Mouse (Mus musculus) hindbrain, postnatal 0 days (tissue): ENCODE results near the gene Tex11. TPM values are rescaled to one million over a fixed set of nuclear protein-coding genes. Genes with fewer than 3 reads are reported as not detected.

Source experiments
- ATAC-seq: fragments of 200-750 bp; cut with Nextera tagmentation; 2 replicates; pipeline ENCODE4 v1.8.0; 2017; ENCODE audit warnings: mild to moderate bottlenecking, moderate TSS enrichment, moderate library complexity
- DNase-seq: peaks from one replicate; pipeline ENCODE4 v3.0.0-alpha.2; 2015; ENCODE audit warnings: low spot score
- H3K27ac ChIP-seq: fragments of 300-500 bp; sonication (generic); 2 replicates; pipeline ENCODE4 v1.5.1; 2014; ENCODE audit warnings: mild to moderate bottlenecking
- H3K27me3 ChIP-seq: fragments of 300-500 bp; sonication (generic); 2 replicates; pipeline ENCODE4 v1.6.1; 2014; ENCODE audit warnings: low read length, mixed read lengths; ENCODE audit not compliant: insufficient read depth
- H3K36me3 ChIP-seq: fragments of 300-500 bp; sonication (generic); 2 replicates; pipeline ENCODE4 v1.6.1; 2014; ENCODE audit warnings: low read length, mixed read lengths; ENCODE audit not compliant: insufficient read depth
- H3K4me1 ChIP-seq: fragments of 300-500 bp; sonication (generic); 2 replicates; pipeline ENCODE4 v1.6.1; 2014; ENCODE audit warnings: antibody characterized with exemption, low read length, mixed read lengths; ENCODE audit not compliant: insufficient read depth
- H3K4me2 ChIP-seq: fragments of 300-500 bp; sonication (generic); 2 replicates; pipeline ENCODE4 v1.6.1; 2014; ENCODE audit warnings: low read depth, mild to moderate bottlenecking, low read length, moderate library complexity, mixed read lengths
- H3K4me3 ChIP-seq: fragments of 300-500 bp; sonication (generic); 2 replicates; pipeline ENCODE4 v1.5.1; 2014; ENCODE audit warnings: low read length
- H3K9ac ChIP-seq: fragments of 300-500 bp; sonication (generic); replicated peaks from 2 replicates; pipeline ENCODE4 v1.6.1; 2014; ENCODE audit warnings: mild to moderate bottlenecking, low read length, moderate library complexity, mixed read lengths
- H3K9me3 ChIP-seq: fragments of 300-500 bp; sonication (generic); 2 replicates; pipeline ENCODE4 v1.6.1; 2016; ENCODE audit warnings: low read length, mixed read lengths
- CTCF ChIP-seq: IDR thresholded peaks from 2 replicates; pipeline ENCODE4 v1.5.1; 2016; ENCODE audit warnings: antibody characterized with exemption, control low read depth, low read depth
- WGBS: fragments of 180-500 bp; shearing (Covaris S2); extraction: QIAGEN DNeasy Blood & Tissue Kit; methylation state at CpG from one replicate; pipeline ENCODE4 v1.1.7; 2014; 5-methylcytosine and 5-hydroxymethylcytosine counted together
- polyA plus RNA-seq: library from polyadenylated mRNA; unstranded; fragments of >200 nt; fragmentation: Nextera tagmentation; extraction: Ambion mirVana; gene quantifications from 2 replicates; pipeline ENCODE4 v1.2.1, GENCODE M21; 2015
- total RNA-seq: library from RNA; depleted of rRNA; stranded (reverse); fragments of >200 nt; gene quantifications from 2 replicates; pipeline ENCODE4 v1.2.3, GENCODE M21; 2014

The Tex11 gene
- total and polyA plus RNA-seq, 2 experiments from 2014 or later = 0.09 TPM; not detected in 1

DNA sequence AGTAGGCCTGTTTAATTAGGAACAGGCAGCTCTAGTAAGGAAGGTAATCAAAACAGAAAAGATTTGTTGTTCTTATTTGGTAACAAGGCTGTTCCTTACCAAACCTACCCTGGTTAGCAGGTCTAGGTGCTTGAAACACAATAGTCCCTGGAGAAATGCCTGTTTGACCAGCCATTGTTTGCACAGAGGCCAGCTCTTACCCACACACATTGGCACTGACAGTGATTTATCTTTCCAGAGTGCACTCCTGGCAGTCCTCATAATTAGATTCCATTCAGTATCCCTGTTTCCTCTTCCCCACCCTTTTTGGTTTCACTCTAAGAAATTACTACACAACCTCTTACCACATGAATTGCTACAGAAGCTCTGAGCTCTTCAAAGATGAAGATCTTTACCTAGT is 220.3 kb downstream of the Tex11 start:
- H3K4me1 ChIP-seq = no peaks in the 10 kb centered on the region
- H3K9ac ChIP-seq = no peak overlapping the region
- H3K27me3 ChIP-seq = no peaks in the 10 kb centered on the region
- no peak for ATAC-seq
- H3K4me3 ChIP-seq = no peak overlapping the region
- no peak overlapping the region for H3K27ac ChIP-seq
- H3K36me3 ChIP-seq = no peaks in the 10 kb centered on the region
- no peak for DNase-seq
- H3K9me3 ChIP-seq = no peaks in the 10 kb centered on the region
- no peak overlapping the region for H3K4me2 ChIP-seq
- TF ChIP-seq CTCF = no peak

DNA sequence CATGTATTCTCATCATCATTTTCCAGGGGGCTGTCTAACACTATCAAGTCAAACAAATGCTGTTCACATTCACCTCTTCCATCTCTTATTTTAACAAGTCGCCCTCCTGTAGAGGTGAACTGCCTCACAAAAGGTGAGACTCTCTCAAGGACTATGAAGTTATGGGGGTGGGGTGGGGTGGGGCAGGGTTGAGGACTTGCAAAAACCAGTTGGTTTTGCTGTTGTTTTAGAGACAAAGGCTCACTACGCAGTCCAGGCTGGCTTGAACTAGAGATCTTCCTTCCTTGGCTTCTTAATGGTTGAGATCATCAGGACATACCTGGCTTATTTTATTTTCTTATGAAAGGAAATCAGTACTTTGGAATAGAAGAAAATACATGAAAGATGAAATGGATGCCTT is 226.7 kb downstream of the Tex11 start:
- no peak for TF ChIP-seq CTCF
- whole genome bisulfite sequencing = 85% methylated on average over 2 of the region's 2 CpGs
- no peaks in the 10 kb centered on the region for H3K36me3 ChIP-seq
- ATAC-seq (no peak), DNase-seq (no peak)
- no peaks in the 10 kb centered on the region for H3K27me3 ChIP-seq
- no peak overlapping the region for H3K27ac ChIP-seq
- H3K4me2 ChIP-seq = no peak overlapping the region
- no peak overlapping the region for H3K9ac ChIP-seq
- no peak overlapping the region for H3K4me3 ChIP-seq
- H3K9me3 ChIP-seq = no peaks in the 10 kb centered on the region
- no peaks in the 10 kb centered on the region for H3K4me1 ChIP-seq

DNA sequence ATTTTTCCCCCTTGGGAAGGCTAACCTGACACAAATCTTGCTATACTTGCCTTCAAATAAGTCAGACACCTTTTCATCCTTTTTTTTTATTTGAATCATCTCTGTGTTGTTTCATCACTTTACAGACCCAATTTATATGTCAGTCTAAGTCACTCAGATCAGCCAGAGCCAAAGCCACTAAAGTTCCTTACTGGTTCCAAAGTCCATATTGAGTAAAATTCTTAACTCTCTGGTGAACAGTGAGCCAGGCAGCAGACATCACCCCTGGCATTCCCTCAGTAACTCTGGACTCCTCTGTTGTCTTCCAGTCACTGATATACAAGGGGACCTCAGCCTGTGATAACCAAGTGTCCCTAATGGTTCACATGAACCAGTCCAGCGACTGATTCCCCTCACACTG is 233.9 kb downstream of the Tex11 start:
- Histone ChIP-seq H3K4me1 (no peaks in the 10 kb centered on the region), H3K9me3 (no peaks in the 10 kb centered on the region), H3K27ac (no peak overlapping the region), H3K9ac (no peak overlapping the region), H3K27me3 (no peaks in the 10 kb centered on the region), H3K4me3 (no peak overlapping the region), H3K4me2 (no peak overlapping the region), H3K36me3 (no peaks in the 10 kb centered on the region)
- WGBS = 53% methylated on average over 1 of the region's 1 CpGs
- TF ChIP-seq CTCF = no peak
- ATAC-seq = no peak
- no peak for DNase-seq

DNA sequence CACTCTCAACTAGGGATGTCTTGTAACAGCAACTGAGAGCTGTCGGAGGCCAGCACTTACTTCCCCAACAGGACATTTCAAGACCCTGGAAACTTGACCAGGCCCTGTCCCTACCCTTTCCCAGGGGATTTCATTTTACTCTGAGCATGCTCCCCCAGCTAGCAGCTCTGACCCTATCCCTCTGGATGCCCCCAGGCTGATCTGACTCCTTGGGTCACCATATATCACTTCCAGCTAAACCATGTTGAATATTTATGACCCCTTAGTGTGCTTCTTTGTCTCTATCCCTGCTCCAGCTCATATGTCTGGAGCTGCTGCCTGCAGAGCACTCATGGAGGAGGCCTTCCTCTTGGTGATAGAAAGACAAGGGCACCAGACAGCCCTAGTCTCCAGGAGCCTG is 238.3 kb downstream of the Tex11 start:
- Histone ChIP-seq H3K27ac (no peak overlapping the region), H3K9ac (no peak overlapping the region), H3K36me3 (0 out of 2 replicates have a peak, but pooled peaks cover 4% of the 10 kb centered on the region), H3K4me1 (no peaks in the 10 kb centered on the region), H3K9me3 (no peaks in the 10 kb centered on the region), H3K27me3 (no peaks in the 10 kb centered on the region), H3K4me3 (no peak overlapping the region), H3K4me2 (no peak overlapping the region)
- ATAC-seq = no peak
- WGBS = 66% methylated on average over 1 of the region's 1 CpGs
- no peak for TF ChIP-seq CTCF
- DNase-seq = no peak

DNA sequence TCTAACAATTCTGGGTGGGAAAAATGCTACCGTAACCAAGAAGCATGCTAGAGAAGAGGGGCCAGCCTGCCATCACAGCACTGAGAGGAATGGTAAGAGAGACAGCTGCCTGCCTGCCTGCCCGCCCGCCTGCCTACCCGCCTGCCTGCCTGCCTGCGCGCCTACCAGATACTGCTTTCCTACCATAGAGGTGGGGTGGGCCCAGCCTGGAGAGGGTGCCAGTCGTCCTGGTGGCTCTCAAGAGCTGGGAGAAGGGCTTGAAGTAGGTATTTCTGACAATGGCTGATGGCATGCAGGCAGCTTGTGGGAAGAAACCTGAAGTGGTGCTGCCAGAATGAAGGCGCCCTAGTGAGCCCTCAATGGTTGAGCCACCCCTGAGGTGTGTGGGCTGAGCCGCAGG is 240.8 kb downstream of the Tex11 start:
- Histone ChIP-seq H3K36me3 (0 out of 2 replicates have a peak, but pooled peaks cover 4% of the 10 kb centered on the region), H3K4me3 (no peak overlapping the region), H3K4me2 (no peak overlapping the region), H3K9ac (no peak overlapping the region), H3K27ac (no peak overlapping the region), H3K9me3 (no peaks in the 10 kb centered on the region), H3K4me1 (no peaks in the 10 kb centered on the region), H3K27me3 (no peaks in the 10 kb centered on the region)
- DNase-seq (no peak), ATAC-seq (peak; percentile 14; the same call in 1 of the 2 replicates)
- 83% methylated on average over 9 of the region's 9 CpGs for WGBS
- TF ChIP-seq CTCF = no peak

DNA sequence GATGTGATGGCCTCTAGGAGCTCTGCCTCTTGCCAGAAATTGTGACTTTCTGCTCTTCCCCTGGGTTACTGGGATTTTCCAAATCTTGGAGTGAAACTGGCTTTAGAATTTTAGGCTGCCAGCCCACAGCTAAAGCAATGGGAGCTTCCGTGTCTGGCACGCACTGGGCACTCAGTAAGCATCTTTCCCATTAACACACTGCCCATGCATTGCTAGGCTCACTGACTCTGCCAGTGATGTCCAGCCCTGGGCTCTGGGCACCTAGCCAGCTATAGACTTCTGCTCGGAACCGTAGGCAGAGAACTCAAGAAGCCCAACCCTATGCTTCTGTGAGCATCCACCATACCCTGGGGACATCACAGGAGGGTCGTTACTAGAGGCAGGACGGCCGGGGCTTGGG is 243.7 kb downstream of the Tex11 start:
- H3K27me3 ChIP-seq = no peaks in the 10 kb centered on the region
- no peak overlapping the region for H3K9ac ChIP-seq
- H3K4me3 ChIP-seq = no peak overlapping the region
- 52% methylated on average over 7 of the region's 7 CpGs for WGBS
- no peak overlapping the region for H3K4me2 ChIP-seq
- H3K4me1 ChIP-seq = no peaks in the 10 kb centered on the region
- H3K9me3 ChIP-seq = no peaks in the 10 kb centered on the region
- TF ChIP-seq CTCF = no peak
- ATAC-seq (peak; percentile 61; the same call in 1 of the 2 replicates), DNase-seq (peak; percentile 61)
- H3K36me3 ChIP-seq = peaks cover 4% of the 10 kb centered on the region; the same call in 1 of the 2 replicates
- H3K27ac ChIP-seq = no peak overlapping the region

DNA sequence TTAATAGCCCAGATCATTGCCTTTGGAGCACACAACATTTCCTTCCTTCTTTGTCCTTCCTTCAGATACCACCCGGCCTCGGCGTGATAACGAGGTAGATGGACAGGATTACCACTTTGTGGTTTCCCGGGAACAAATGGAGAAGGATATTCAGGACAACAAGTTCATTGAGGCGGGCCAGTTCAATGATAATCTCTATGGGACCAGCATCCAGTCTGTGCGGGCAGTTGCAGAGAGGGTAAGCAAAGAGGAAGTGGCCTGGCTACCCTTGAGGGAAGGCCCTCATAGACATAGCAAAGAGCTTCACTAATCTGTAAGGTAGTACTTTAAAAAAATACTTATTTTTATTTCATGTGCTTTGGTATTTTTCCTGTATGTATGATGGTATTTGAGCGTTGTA is 245.3 kb downstream of the Tex11 start:
- no peaks in the 10 kb centered on the region for H3K9me3 ChIP-seq
- H3K36me3 ChIP-seq = peaks cover 4% of the 10 kb centered on the region; the same call in 1 of the 2 replicates
- 95% methylated on average over 8 of the region's 8 CpGs for WGBS
- H3K4me1 ChIP-seq = no peaks in the 10 kb centered on the region
- no peak overlapping the region for H3K4me2 ChIP-seq
- H3K27me3 ChIP-seq = no peaks in the 10 kb centered on the region
- H3K27ac ChIP-seq = no peak overlapping the region
- H3K9ac ChIP-seq = no peak overlapping the region
- no peak for TF ChIP-seq CTCF
- H3K4me3 ChIP-seq = no peak overlapping the region
- no peak for DNase-seq
- no peak for ATAC-seq
